Mouse (Mus musculus) right cerebral cortex, adult 18-20 months (tissue): ENCODE measurements at regions not wholly inside any gene's neighbourhood (a gene's known extent, or its start where the extent isn't known, plus 50 kb on each side); places are given as distances from the start of the nearest gene placed in this dataset.
"Not testable (repeated sequence)": the region's sequence is repeated elsewhere in the genome, so short reads cannot be mapped to it uniquely, and the experiment has no call there.

ENCODE experiments used
- DNase-seq: peaks from one replicate; pipeline ENCODE4 v3.0.0; 2022; ENCODE audit warnings: mixed read lengths

DNA sequence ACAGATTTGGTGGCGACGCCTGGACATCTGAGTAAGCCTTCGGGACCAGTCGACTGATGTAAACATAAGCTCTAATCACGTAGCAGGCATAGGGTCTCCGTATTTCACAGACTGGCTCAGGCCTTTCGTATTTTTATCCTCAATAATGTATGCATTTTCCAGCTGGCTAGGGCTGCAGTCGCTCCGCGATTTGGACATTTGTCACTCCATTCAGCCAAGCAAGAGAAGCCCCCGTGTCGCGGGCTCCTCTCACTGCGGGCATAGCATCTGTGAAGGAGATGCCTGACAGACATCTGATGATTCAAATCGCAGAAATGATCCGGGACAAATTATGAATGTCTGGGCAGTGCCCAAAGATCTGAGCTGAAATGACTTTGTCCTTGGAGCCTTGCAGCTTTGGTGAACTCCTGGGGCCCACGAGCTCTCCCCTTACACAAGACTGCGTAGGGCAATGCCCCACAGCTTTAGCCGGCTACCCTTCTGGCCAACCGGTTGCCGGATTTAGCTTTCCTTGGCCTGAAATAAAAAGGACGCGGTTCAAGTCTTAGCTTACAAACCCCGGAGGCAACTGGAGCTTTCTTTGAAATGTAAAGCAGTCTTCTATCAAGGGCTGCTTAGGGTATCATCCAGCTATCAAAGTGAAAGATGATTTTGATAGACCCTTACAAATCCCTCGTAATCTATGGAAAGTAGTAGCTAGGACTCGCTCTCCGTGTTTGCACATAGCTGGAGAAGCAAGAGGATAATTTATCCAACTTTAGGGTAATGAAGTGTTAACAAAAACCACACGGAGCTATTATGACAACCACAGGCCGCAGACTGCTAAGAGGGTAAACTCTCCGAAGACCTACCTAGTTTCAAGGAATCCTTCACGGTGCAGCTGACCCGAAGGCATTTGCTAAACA, 270.6 kb downstream of the Etnk1 start:
- no peak for DNase-seq

DNA sequence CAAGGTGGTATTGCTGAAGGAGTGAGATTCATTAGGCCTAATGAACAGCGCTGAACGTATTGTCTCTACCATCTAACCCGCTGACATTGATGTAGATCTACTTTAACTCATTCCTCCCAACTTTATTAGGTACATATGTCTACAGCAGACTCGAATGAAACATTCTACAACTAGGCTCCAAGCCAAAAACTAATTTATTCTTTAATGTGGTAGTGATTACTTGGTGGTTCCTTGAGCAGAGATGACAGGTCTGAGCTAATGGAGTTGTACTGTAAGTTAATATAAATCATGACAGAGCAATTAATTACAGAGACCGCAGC, 271.2 kb downstream of the Etnk1 start:
- DNase-seq = no peak

DNA sequence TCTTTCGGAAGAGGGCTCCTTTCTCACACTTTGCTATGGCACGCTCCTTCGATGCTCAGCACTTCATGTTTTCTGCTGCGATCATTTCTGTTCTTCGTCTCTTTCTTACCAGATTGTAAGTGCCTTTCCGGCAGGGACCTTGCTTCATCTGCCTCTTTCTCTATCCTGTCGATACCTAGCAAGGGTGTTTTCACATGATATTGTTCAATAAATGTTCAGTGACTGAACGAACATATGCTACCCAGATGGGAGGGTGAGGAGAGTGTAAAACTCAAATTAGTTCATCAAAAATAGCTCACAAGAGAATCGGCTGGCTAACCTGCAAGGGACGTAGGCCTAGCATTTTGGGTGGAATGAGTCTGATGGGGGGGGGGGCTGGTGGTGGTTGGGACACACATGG, 272.5 kb downstream of the Etnk1 start:
- DNase-seq = no peak

DNA sequence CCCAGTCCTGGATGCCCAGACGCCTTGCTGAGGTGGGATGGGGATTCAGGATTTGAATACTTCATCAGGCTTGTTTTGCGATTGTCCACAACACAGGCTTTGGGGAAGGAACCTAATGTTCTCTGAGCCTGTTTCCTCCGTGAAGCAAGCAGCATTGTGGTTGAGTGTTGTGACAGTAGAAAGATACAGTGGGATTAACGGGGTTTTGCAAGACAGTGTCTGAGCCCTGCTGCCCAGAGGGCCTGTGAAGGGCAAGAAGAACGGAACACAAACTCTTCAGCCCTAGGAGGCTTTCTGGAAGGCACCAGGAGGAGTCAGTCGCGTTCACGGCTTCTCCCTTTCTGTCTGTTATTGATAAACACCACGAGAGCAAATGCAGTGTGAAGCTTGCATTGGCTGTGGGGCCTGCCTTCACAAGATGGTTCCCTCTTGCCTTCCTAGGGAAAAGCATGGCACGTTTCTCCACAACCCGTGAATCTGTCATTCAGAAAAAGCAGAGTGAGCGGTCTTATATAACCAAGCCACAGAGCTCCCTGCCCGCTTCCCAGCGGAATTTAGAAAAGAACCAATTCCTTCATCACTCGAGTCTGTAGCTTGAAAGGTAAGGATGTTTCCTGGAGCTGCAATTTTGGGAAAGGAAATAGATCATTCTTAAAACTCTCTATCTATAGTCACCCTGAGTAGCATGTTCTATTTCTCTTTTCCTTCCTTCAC, 273.4 kb downstream of the Etnk1 start:
- no peak for DNase-seq

DNA sequence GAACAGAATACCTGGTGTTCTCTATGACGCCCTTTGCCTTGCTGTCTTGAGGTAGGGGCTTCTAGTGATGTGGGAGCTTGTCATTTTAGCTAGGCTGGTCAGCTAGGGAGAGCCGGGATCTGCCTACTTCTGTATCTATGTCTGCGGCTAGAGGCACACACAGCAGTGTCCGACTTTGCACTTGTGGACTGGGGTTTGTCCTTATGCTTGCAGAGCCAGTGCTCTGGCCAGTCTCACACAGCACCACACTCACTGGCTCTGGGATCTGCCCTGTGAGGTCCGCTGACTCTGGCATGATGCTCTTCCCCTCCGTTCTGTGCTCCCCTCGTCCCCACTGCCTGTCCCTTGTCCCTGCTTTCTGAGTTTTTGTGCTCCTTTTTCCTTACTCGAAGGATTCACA, 275.3 kb downstream of the Etnk1 start:
- DNase-seq = no peak

DNA sequence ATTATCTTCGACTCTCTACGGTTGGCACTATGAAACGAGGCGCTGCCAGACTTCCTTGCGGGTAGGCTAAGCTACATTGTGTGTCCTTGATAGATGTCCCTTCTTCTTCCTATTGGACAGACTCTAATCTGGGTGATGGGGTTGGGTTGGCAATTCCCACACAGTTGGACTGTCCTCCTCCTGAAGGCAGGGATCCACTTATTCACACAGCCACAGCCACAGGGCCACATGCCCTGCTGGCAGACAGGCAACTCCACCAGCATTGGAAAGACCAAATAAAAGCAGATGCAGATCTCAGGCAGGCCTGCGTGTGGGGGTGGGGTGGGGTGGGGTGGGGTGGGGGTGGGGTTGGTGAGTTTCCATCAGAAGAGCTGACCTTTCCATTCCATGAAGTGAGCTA, 276.4 kb downstream of the Etnk1 start:
- DNase-seq = no peak

DNA sequence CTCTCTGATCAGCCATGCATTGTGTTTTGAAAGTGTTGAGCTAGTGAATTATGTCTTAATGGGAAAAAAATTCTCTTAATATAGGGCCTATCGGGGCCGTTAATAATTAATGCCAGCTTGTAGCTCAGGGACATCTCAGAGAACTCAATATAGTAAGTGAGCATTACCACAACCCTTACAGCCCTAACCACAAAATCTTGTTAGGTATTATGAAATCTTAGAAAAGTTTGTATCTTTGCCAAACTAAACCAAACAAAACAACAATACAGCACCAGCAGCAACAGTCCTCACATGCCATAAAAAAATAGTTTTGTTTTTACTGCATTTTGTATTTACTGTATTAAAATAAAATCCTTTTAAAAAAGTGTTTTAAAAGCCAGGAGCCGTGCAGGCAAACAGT, 277.8 kb downstream of the Etnk1 start:
- DNase-seq = no peak

DNA sequence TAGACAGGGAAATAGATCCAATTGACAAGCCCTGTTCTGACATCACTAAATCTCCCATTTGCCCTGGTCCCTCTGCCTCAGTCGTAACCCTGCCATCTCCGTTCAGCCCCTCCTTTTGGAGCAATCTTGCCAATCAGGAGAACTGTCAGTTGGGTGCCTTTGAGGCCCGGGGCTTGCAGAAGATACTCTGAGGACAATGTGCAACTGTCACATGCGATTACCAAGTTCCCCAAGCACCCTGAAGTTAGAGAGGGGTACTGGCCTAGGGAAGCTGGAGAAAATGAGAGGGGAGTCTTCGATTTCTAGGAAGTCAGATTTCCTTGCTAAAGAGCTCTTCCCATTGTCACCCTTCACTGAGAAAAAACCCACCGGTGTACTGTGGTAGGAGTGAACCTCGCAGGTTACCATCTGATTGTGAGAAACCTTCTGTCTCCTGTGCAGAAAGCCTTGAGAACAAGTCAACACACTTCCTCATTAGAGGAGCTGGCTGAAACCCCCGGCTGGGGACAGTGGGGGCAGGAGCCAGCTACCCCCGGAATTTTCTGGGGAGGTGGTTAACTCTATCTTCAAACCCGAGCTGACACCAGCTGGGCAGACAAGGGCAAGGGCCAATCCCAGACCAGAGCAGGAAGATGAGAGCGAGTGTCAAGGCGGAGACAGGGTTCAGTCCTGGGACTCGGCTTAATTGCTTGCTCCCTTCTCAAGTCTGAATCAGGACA, 279.0 kb downstream of the Etnk1 start:
- no peak for DNase-seq

DNA sequence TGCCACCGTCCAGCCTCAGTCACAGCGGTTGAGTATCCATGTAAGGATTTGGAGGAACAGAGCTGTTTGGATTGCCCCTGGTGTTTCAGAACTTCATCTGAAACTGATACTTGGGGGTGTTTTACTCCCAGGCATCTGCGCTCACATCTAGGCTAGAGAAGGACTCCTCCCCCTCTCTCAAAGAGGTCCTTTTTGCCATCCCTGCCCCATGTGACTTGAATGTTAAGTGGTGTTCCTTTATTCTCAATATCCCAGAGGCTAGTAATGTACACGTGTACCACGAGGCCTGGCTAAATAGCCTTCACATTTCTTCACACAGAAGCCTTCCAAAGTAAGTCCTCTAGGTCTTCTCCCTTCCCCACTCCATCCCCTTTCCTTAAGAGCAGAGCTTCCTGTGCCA, 280.0 kb downstream of the Etnk1 start:
- no peak for DNase-seq

DNA sequence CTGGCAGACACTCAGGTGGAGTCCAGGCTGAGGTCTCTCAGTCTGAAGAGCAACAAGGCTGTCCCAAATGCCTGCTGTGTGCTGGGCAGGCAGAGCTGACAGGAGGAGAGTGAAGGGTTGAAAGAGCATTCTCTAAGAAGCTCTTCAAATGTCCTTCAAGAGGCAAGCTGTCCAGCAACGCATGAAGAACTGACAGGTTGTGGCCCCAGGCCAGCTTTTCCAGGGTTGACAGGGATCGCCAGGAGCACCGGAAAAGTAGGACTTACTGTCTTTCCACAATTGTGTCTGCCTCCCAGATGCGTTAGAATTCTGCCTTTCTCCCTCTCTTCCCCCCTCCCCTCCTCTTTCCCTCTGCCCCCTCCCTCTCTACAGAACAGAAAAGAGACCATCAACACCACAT, 282.1 kb downstream of the Etnk1 start:
- DNase-seq = no peak

DNA sequence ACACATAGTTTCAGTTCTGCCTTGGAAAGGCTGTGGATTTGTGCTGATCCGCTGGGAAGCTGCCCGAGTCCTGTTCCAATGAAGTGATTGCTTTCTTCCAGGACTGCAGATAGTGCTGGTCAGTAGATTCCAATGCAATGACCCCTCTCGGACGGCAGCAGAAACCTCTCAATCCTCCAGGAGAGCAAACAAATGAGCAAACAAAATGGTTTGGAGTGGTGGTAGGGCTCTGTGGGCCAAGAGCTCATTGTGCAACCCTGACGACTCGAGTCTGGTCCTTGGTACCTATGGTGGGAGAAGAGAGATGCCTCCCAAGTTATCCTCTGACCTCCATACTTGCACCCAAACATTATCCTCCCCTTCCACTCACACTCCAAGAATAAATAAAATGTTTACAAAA, 284.8 kb downstream of the Etnk1 start:
- no peak for DNase-seq

DNA sequence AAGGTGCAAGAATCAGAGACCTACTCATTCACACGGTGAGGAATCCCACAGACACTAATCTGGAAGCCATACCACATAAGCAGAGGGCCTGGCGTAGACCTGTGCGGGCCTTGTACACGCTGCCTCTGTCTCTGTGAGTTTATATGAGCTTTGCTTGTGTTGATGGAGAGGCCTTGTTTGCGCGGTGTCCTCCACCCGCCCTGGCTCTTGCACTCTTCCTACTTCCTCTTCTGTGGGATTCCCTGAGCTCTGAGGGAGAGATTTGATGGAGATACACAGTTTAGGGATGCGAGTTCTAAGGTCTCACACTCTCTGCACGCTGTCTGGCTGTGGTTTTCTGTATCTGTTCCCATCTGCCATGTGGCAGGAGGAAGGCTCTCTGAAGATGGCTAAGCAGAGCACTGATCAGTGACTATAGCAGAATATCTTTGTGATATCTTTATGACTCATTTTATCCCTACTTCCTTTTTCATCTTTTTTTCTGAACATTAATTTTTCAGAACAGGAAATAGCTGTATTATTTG, 287.7 kb downstream of the Etnk1 start:
- DNase-seq = no peak

DNA sequence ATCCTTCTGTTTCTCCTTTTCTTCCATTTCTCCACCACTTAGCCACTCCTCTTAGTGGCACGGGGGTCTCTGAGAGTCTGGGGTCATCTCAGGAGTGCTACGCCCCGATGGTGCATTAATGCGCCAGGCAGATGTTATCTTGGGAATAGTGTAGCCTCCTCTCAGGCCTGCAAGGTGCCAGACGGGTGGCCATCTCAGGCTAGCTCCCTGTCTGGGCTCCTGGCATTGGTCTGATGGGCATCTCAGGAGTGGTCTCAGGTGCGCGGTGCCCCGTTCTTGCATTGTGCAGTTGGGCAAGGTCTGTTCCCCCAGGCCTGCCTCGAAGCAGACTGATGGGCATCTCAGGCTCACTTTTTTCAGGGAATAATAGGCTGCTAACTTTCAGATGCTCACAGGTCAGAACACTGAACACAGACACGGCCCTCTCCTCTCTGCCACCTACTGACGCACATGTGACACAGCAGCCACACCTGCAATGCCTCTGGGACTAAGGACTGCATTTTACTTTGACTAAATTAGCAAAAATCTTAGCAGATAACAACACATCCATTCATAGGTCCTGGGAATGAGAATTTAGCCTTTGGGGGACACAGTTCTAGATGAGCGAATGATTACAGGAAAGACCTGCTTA, 298.0 kb downstream of the Etnk1 start:
- DNase-seq = no peak

DNA sequence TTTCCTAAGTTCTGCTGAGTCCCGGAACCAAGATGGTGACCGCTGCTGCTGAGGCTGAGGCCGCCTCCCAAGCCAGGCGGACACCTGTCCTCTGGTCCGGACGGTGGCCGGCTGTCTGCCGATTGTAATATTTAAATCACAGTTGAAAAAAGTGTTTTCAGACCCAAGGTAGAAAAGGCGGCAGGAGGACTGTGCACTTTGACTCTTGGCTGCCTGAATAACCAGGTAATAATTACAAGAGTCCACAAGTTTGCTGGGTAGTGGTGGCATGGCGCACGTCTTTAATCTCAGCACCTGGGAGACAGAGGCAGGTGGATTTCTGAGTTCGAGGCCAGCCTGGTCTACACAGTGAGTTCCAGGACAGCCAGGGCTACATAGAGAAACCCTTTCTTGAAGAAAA, 305.7 kb downstream of the Etnk1 start:
- DNase-seq = not testable (repeated sequence)

DNA sequence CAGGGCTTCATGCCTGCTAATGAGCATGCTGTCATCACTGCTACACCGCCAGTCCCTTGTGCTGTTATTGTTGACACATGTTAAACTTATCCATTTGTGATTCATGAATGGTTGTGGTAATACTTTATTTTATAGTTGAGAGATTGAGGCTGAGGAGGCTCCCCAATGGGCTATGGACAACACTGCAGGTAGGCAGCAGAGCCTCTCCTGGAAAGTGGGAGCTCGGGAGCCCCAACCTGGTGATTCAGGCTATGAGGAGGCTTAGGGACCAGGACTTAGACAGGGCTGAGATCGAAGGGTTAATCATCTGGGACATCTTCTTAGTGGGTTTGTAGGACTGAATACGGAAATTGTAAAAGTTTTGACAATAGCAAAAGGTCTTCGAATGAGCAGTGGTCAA, 307.4 kb downstream of the Etnk1 start:
- DNase-seq = no peak

DNA sequence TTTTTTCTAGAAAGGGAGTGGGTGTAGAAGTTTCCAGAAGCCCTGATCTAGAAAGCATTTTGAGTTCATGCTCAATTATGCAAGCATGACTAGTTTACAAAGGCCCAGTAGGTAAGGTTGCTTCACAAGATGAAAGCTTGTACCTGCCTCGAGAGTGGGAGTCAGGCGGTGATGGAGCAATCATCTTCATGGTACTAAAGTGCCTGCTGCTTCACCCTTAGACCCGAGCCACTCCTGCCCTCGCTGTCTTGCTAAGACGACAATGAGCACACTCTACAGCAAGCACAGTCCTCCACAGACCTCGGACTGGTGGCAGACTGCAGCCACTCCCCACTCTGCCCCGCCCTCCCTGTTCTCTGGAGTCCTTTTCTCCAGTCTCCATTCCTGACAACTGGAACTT, 308.3 kb downstream of the Etnk1 start:
- DNase-seq = no peak

DNA sequence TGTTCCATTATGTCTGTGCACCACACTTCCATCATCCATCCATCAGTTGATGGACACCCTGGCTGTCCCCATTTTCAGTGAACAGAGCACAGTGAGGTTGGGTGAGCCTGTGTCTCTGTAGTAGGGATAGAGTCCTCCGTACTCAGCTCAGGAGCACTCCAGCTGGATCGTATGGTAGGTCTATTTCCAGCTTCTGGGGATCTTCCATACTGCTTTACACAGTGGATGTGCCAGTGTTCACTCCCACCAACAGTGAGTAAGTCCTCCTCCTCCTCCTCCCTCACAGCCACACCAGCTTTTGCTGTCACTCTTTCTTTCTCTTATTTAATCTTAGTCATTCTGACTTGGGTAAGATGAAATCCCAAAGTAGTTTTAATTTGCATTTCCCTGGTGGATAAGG, 310.4 kb downstream of the Etnk1 start:
- DNase-seq = peak; percentile 84

DNA sequence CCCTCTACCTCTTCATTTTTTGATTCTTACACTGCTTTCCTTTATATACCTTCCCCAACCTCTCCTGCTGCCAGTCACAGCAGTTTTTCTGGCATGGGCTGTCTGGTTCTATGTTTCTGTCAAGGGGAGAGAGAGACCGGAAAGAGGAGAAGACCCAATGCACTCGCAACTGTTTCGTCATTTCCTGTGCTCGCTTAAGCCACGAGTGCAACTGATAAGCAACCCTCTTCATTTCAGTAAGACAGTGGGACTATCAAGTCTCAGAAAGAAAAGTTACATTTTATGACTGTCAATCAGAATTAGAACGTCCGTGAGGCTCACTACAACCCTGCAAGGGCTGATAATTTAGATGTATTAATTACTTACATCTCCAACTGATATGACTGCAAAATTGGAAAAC, 312.2 kb downstream of the Etnk1 start:
- no peak for DNase-seq

DNA sequence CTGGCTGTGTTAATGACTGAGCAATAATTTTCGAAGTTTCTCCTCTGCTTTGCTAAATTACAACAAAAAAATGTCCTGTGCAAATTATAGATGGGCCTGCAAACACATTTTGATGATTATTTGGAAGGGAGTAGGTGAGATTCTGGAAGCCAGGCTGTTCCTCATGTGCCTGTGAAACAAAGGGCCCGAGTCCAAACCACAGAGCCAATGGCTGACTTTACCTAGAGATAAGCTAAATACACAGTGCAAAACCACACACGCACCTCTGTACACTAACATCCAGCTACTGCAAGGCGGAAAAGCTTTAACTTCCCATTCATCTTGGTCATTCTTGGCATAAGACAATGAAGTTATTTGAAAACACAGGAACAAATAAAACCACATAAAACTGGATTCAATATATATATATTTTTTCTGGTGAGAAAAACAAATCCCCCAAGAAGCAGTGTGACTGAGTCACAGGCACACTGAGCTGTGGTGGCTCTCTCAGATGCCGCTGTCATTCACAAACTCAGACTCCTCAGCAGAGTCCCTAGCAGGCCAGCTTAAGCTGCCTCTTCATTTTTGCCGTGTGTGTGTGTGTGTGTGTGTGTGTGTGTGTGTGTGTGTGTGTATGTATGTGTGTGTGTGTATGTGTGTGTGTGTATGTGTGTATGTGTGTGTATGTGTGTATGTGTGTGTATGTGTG, 312.8 kb downstream of the Etnk1 start:
- no peak for DNase-seq

DNA sequence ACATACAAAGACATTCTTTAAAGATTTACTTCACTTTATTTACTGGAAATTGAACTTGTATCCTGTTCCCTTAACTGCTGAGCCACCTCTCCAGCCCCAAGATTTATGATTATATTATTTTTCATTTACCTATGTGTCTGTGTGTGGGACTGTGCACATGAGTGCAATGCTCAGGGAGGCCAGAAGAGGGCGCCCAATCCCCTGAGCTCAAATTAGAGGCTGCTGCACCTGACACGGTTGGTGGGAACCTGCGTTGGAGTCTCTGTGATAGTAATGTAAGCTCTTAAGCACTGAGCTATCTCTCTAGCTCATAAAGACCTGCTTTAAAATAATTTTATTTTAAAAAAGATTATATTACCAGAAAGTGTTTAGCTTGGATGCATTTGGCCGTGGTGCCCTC, 315.3 kb downstream of the Etnk1 start:
- DNase-seq = no peak

DNA sequence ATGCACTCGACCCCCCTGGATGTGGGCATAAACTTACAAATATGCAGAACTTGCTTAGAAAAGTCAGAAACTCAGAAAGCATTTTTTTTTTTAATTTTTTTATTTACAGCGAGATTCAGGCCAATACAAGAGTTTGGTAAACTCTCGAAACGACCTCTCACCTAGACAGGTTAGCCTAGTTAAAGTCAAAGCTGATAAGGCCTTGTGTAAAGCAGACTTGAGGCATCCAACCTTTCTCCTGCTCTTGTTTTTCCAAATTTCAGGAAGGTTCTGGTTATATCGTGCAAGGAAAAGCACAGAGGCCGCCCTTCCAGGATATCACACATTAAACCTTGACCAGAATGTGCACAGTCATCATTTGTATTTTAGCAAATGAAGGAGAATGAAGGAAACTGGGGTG, 315.8 kb downstream of the Etnk1 start:
- no peak for DNase-seq

DNA sequence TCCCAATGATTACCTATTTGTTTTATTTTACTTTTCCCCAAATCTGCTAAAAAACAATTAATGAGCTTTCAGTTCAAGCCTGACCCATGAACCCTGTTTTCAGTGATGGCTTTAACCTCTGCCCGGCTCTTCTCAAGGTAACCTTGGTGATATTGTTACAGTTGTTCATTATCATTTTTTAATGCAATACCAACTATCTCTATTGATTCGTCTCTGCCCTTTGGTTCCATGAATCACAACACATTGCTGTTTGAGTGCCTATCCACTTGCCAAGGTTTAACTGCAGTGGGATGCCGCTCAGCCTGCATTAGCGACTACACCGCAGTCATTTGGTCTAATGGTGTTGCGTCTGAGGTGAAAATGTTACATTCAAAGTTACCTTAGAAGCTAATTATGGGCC, 317.9 kb downstream of the Etnk1 start:
- DNase-seq = no peak

DNA sequence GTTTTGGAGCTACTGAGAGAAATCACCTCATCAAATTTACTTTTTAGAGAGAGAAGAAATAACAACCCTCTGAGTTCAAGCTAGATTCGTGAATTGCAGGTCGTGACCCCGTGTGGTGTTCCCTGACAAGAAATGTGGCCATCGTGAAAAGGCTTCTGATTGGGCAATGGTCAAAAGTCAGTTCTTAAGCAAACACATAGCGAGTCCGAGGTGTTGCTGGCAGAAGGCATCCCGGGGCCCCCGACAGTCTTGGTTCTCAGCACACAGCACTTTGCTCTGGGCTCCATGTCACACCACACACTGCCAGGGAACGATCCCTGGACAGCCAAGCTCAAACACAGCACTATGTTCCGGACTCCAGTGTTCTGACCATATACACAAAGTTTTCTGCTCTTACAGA, 320.0 kb downstream of the Etnk1 start:
- DNase-seq = no peak
